Comparison of ENCODE assay signal across 9 mouse cellular contexts in genomic region chr17:5977056-5977920, GRCm38 (mm10). TPM values are rescaled to one million over a fixed set of nuclear protein-coding genes. Genes with fewer than 3 reads are reported as not detected.
DNase-seq lines count a peak whose midpoint lies in the region; ATAC-seq and TF ChIP-seq lines count a peak whose summit lies in the region.
"Had no signal": no experiment of that assay in that cellular context is flagged by ENCODE, and none has a peak within 500 bp of the region (broad histone marks: within the 10 kb centered on the region; RNA-seq: fewer than 3 reads in every experiment).

No protein-coding gene starts in this region.

- H3K9ac ChIP-seq in liver, postnatal 0 days (replicated peaks), result no peak overlapping the region; the same call in 1 of the 2 replicates
- H3K9ac ChIP-seq: limb, embryonic 12.5 days had no signal

- H3K36me3 ChIP-seq in liver, postnatal 0 days (replicated peaks; ENCODE audit: insufficient read depth, low read length), result no peaks in the 10 kb centered on the region
- H3K36me3 ChIP-seq: limb, embryonic 12.5 days had no signal

- H3K27me3 ChIP-seq in liver, postnatal 0 days (ENCODE audit: insufficient read depth, low read length), result no peaks in the 10 kb centered on the region
- H3K27me3 ChIP-seq: limb, embryonic 12.5 days had no signal

- no peak for TF ChIP-seq CTCF in layer of hippocampus, adult 2 months (conservative IDR thresholded peaks at IDR 0.05)
- TF ChIP-seq CTCF in liver, postnatal 0 days (IDR thresholded peaks at IDR 0.05; ENCODE audit: low read depth), result no peak

- peak overlapping the region; percentile 60; the same call in 1 of the 2 replicates for H3K4me2 ChIP-seq in liver, postnatal 0 days (ENCODE audit: low read depth, low read length)
- H3K4me2 ChIP-seq: limb, embryonic 12.5 days had no signal

- peaks cover 36% of the 10 kb centered on the region for H3K4me1 ChIP-seq in liver, postnatal 0 days (ENCODE audit: insufficient read depth)

- ATAC-seq in liver, postnatal 0 days, result peak; percentile 45

- peak overlapping the region; percentile 57 for H3K4me3 ChIP-seq in layer of hippocampus, adult 2 months
- H3K4me3 ChIP-seq in liver, postnatal 0 days (ENCODE audit: low read depth, low read length), result no peak overlapping the region
- H3K4me3 ChIP-seq: limb, embryonic 12.5 days had no signal

- DNase-seq in layer of hippocampus, adult 2 months (ENCODE audit: low spot score in 2 of 2), result no peak
- DNase-seq in layer of hippocampus, adult 11-12 months (ENCODE audit: low spot score), result no peak
- DNase-seq in ZHBTc4 (ENCODE audit: low read depth, low spot score), result peak; percentile 41
- DNase-seq in heart, adult 8-10 months (ENCODE audit: low spot score), result peak; percentile 78
- DNase-seq in liver, postnatal 0 days, result no peak
- no peak for DNase-seq in retina, embryonic 14.5 days (ENCODE audit: low spot score)
- no peak for DNase-seq in thymus, postnatal 14 days
- no peak for DNase-seq in adrenal gland, postnatal 4 days (ENCODE audit: low spot score in 2 of 2)

- WGBS in liver, postnatal 0 days (ENCODE audit: insufficient replicate concordance), result 30% methylated on average over 16 of the region's 16 CpGs

- no peaks in the 10 kb centered on the region for H3K9me3 ChIP-seq in liver, postnatal 0 days (ENCODE audit: low read length)
- H3K9me3 ChIP-seq: limb, embryonic 12.5 days had no signal

- H3K27ac ChIP-seq in layer of hippocampus, adult 2 months, result peak overlapping the region; percentile 82
- peak overlapping the region; percentile 64 for H3K27ac ChIP-seq in liver, postnatal 0 days (ENCODE audit: low read depth)
- H3K27ac ChIP-seq: limb, embryonic 12.5 days had no signal

- no peak for TF ChIP-seq EP300 in liver, postnatal 0 days (IDR thresholded peaks at IDR 0.05; ENCODE audit: low read depth)

RNA-seq across cellular contexts. Expression of gene Synj2, which starts 36.2 kb away (rescaled TPM):
- total RNA-seq in layer of hippocampus, adult 2 months (2021), result 10 to 100 TPM; 54.1 to 62.2 TPM
- total RNA-seq in heart, adult 8-10 months (2022), result 10 to 100 TPM; 59.2 to 67.8 (median 64.1) TPM
- 0.62 TPM in 2 replicates for polyA plus RNA-seq in liver, postnatal 0 days (2015; fragmentation: Nextera tagmentation; extraction: Ambion mirVana)
- total RNA-seq in adrenal gland, postnatal 4 days (2021), result 10 to 100 TPM; 12.4 to 12.8 TPM

Comparison
In these comparisons a context has a peak if more than half of its experiments do, and no peak if none do; other contexts are left out.
1. DNase-seq: peak in ZHBTc4 (single experiment) and heart, adult 8-10 months (single experiment); none in layer of hippocampus, adult 2 months (0 of 2), layer of hippocampus, adult 11-12 months (single experiment), liver, postnatal 0 days (single experiment), retina, embryonic 14.5 days (single experiment), thymus, postnatal 14 days (single experiment) and adrenal gland, postnatal 4 days (0 of 2).